Mouse (Mus musculus) heart, embryonic 14.5 days (tissue): Measurements from ENCODE around the gene Kri1. TPM values are rescaled to one million over a fixed set of nuclear protein-coding genes. Genes with fewer than 3 reads are reported as not detected.
A peak's percentile ranks its signal among the peaks of the same experiment; 100 is the strongest.

Source experiments
- ATAC-seq: fragments of 200-750 bp; cut with Nextera tagmentation; 2 replicates; pipeline ENCODE4 v1.8.0; 2017; ENCODE audit warnings: low read depth, moderate TSS enrichment; ENCODE audit not compliant: insufficient number of reproducible peaks, insufficient read depth, low FRiP score
- H3K27ac ChIP-seq, 2 experiments: fragments of 200-500 bp in 1 of 2; fragments of 300-500 bp in 1 of 2; sonication (generic) in 1 of 2; replicated peaks in 1 of 2; 2 replicates each; pipeline ENCODE4 v1.5.1; 2012 to 2014; ENCODE audit warnings: low read depth in 2 of 2, low read length in 2 of 2, control low read depth in 1 of 2, mild to moderate bottlenecking in 1 of 2, mixed read lengths in 1 of 2; ENCODE audit not compliant: control insufficient read depth in 1 of 2, insufficient read depth in 1 of 2
- H3K27me3 ChIP-seq: fragments of 300-500 bp; sonication (generic); 2 replicates; pipeline ENCODE4 v1.6.1; 2014; ENCODE audit warnings: mild to moderate bottlenecking, low read length, control low read depth; ENCODE audit not compliant: control insufficient read depth, insufficient read depth
- H3K36me3 ChIP-seq: fragments of 300-500 bp; sonication (generic); 2 replicates; pipeline ENCODE4 v1.6.1; 2014; ENCODE audit warnings: mild to moderate bottlenecking, control low read depth, low read length, mixed read lengths; ENCODE audit not compliant: control insufficient read depth, insufficient read depth
- H3K4me1 ChIP-seq, 2 experiments: fragments of 200-500 bp in 1 of 2; fragments of 300-500 bp in 1 of 2; sonication (generic) in 1 of 2; 2 replicates each; pipeline ENCODE4 v1.6.1; 2012 to 2014; ENCODE audit warnings: low read length in 2 of 2, control low read depth in 1 of 2, mixed read lengths in 1 of 2; ENCODE audit not compliant: control insufficient read depth in 2 of 2, insufficient read depth in 2 of 2
- H3K4me2 ChIP-seq: fragments of 300-500 bp; sonication (generic); 2 replicates; pipeline ENCODE4 v1.6.1; 2014; ENCODE audit warnings: mild to moderate bottlenecking, low read length
- H3K4me3 ChIP-seq, 2 experiments: fragments of 200-500 bp in 1 of 2; fragments of 300-500 bp in 1 of 2; sonication (generic) in 1 of 2; 2 replicates each; pipeline ENCODE4 v1.5.1; 2012 to 2014; ENCODE audit warnings: low read length in 2 of 2, mild to moderate bottlenecking in 2 of 2, control low read depth in 1 of 2, low read depth in 1 of 2, moderate library complexity in 1 of 2; ENCODE audit not compliant: control insufficient read depth in 1 of 2, insufficient read depth in 1 of 2
- H3K9ac ChIP-seq: fragments of 300-500 bp; sonication (generic); 2 replicates; pipeline ENCODE4 v1.6.1; 2014; ENCODE audit warnings: mild to moderate bottlenecking, low read length
- H3K9me3 ChIP-seq: fragments of 300-500 bp; sonication (generic); 2 replicates; pipeline ENCODE4 v1.6.1; 2016; ENCODE audit warnings: low read length, control low read depth; ENCODE audit not compliant: control insufficient read depth
- WGBS: fragments of 180-500 bp; shearing (Covaris S2); extraction: QIAGEN DNeasy Blood & Tissue Kit; methylation state at CpG from one replicate; pipeline ENCODE4 v1.1.7; 2014; 5-methylcytosine and 5-hydroxymethylcytosine counted together
- polyA plus RNA-seq: library from polyadenylated mRNA; unstranded; fragments of >200 nt; fragmentation: Nextera tagmentation; extraction: Ambion mirVana; gene quantifications from 2 replicates; pipeline ENCODE4 v1.2.1, GENCODE M21; 2014

Gene Kri1
- polyA plus RNA-seq, 1 experiment from 2014 or later: 12.6 TPM

- Histone ChIP-seq H3K27me3 (peaks cover 37% of the 10 kb centered on the region), H3K4me1 (peaks cover 9 to 25% of the 10 kb centered on the region in 2 experiments), H3K4me3 (no peak overlapping the region), H3K27ac (no peak overlapping the region), H3K9ac (no peak overlapping the region), H3K36me3 (peaks cover 7% of the 10 kb centered on the region), H3K4me2 (no peak overlapping the region), H3K9me3 (0 out of 2 replicates have a peak, but pooled peaks cover 2% of the 10 kb centered on the region)
- WGBS: 10% methylated on average over 11 of the region's 11 CpGs
- ATAC-seq: no peak
These were observed 46.4 kb downstream of the Kri1 start for GRCm38 (mm10) chr9:21241343-21241742.

GRCm38 (mm10) chr9:21239465-21239848, 48.3 kb downstream of the Kri1 start:
- Histone ChIP-seq H3K4me2 (peak overlapping the region; percentile 83), H3K36me3 (peaks cover 24% of the 10 kb centered on the region), H3K4me1 (peaks cover 9 to 22% of the 10 kb centered on the region in 2 experiments), H3K27me3 (peaks cover 18% of the 10 kb centered on the region), H3K27ac (peak overlapping the region in 1 of 2 experiments; percentile 96; a peak in 3 of 4 replicates), H3K9ac (peak overlapping the region; percentile 98), H3K4me3 (peak overlapping the region; percentile 71 to 85), H3K9me3 (0 out of 2 replicates have a peak, but pooled peaks cover 2% of the 10 kb centered on the region)
- WGBS: 37% methylated on average over 4 of the region's 4 CpGs
- no peak for ATAC-seq

DNA sequence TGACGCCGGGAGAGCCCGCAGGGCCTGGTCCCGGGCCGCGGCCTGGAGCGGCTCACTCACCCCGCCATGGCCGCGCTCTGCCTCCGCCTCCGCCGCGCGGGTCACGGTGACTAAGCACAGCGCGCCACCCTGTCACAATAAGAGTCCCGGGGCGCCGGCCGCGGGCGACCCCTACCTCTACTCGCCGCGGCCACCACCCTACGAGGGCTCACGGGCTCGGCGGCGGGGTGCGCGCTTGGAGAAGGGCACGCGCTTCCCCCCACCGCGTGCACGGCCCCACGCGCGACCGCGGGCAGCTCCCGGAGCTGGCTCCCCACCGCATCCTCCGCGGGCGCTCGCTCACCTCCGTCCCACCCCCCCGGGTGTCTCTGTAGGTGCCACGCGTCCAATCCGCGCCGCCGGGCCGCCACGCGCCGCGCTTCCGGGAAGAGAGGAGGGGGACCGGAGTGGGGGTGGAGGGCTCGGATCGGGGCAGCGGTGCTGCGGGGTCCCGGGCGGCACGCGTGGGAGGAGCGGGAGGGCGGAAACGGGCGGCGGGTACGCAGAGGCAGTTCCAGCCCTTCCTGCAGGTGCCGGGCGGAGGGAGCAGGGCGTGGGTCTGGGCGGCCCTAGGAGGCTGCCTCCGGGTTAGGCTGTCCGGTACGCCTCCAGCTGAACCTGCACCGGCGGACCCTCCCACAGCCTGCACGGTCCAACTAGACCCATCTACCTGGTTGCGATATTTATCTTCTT, 48.9 kb downstream of the Kri1 start, which contains the start of gene Keap1:
TSS of gene Keap1 (minus strand) at position 629 of the 732 bp plus-strand sequence.
- Histone ChIP-seq H3K27ac (peak within 1 kb of the TSS; percentile 96), H3K4me2 (peak within 1 kb of the TSS; percentile 83), H3K27me3 (peaks cover 12% of the 10 kb centered on the region), H3K9me3 (0 out of 2 replicates have a peak, but pooled peaks cover 2% of the 10 kb centered on the region), H3K4me1 (peaks cover 9 to 17% of the 10 kb centered on the region in 2 experiments), H3K4me3 (peak within 1 kb of the TSS; percentile 71 to 85), H3K9ac (peak within 1 kb of the TSS; percentile 98), H3K36me3 (peaks cover 30% of the 10 kb centered on the region)
- peak; percentile 82 for ATAC-seq
- under 1% methylated on average over 76 of the region's 90 CpGs for WGBS

DNA sequence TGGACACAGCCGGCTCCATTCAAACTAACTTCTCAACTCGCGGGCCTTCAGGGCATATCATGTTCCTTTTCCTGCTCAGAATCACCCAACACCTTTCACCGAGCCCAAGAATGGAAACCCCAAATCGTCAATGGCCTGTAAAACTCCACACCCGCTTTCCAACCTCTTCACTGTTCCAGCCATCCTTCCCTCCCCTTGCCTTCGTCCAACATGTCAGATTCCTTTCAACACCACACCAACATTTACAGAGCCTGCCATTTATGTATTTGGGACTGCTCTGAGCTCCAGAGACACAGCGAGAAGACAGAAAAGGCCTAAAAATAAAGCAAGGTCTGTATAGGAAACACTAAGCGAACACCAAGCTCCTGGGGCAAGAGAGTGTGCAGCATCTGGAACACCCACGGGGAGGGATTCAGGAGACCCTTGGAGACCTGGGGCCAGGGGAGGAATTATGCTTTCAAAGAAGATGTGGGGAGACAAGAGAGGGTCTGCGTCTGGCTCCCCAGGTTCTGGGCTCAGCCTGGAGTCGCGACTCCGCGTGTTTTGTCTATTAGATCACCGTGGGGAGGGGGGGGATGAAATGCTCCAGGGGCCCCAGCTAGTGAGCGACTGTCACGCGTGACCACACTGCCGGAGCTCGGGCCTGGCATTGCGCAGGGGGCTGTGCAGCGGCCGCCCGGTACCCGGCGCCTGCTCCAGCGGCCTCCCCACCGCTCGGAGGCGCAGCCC, 49.6 kb downstream of the Kri1 start:
- H3K4me1 ChIP-seq: peaks cover 9 to 16% of the 10 kb centered on the region in 2 experiments
- peaks cover 37% of the 10 kb centered on the region for H3K36me3 ChIP-seq
- WGBS: under 1% methylated on average over 31 of the region's 31 CpGs
- peak overlapping the region; percentile 96 for H3K27ac ChIP-seq
- ATAC-seq: peak; percentile 11; the same call in 1 of the 2 replicates
- H3K4me3 ChIP-seq: peak overlapping the region; percentile 71 to 85
- peak overlapping the region; percentile 83 for H3K4me2 ChIP-seq
- peak overlapping the region; percentile 98 for H3K9ac ChIP-seq
- 0 out of 2 replicates have a peak, but pooled peaks cover 2% of the 10 kb centered on the region for H3K9me3 ChIP-seq
- H3K27me3 ChIP-seq: peaks cover 5% of the 10 kb centered on the region

DNA sequence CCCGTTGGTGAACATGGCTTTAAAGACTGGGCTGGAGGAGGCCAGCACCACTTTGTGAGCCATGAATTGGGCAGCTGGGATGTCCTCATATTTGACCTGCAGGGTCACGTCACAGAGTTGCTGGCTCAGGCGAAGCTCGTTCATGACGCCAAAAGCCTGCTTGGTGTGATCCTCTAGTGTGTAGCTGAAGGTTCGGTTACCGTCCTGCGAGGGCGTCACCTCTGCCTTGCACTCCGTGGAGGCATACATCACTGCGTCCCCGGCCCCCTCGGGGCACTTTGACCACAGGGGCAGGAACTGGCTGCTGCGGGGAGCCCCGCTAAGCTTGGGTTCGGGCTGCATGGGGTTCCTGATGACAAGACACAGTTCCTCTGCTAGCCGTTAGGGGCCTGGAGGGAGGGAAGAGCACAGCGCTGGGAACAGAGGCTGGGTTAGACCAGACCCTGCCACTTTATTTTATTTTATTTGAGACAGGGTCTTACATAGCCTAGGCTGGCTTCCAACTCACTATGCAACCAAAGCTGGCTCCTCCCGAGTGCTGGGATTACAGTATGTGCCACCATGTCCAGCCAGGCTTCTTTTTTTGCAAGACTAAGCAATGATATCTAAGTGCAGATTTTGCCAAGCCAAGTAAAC, 50.3 kb downstream of the Kri1 start:
- 11% methylated on average over 19 of the region's 19 CpGs for WGBS
- no peak for ATAC-seq
- peak overlapping the region; percentile 83 for H3K4me2 ChIP-seq

GRCm38 (mm10) chr9:21236991-21237367, 50.8 kb downstream of the Kri1 start:
- H3K9me3 ChIP-seq: no peaks in the 10 kb centered on the region
- peak overlapping the region; percentile 96 for H3K27ac ChIP-seq
- peak overlapping the region; percentile 98 for H3K9ac ChIP-seq
- peaks cover 49% of the 10 kb centered on the region for H3K36me3 ChIP-seq
- H3K4me2 ChIP-seq: peak overlapping the region; percentile 83
- 83% methylated on average over 25 of the region's 25 CpGs for WGBS
- no peak for ATAC-seq
- peaks cover 9 to 16% of the 10 kb centered on the region in 2 experiments for H3K4me1 ChIP-seq
- no peaks in the 10 kb centered on the region for H3K27me3 ChIP-seq
- H3K4me3 ChIP-seq: peak overlapping the region; percentile 71 to 85; a peak in 2 of 4 replicates

More for the DNA sequence above, 50.3 kb downstream of the Kri1 start:
- Histone ChIP-seq H3K9me3 (no peaks in the 10 kb centered on the region), H3K4me3 (peak overlapping the region; percentile 71 to 85), H3K27ac (peak overlapping the region; percentile 96), H3K4me1 (peaks cover 9 to 16% of the 10 kb centered on the region in 2 experiments), H3K36me3 (peaks cover 44% of the 10 kb centered on the region), H3K27me3 (no peaks in the 10 kb centered on the region), H3K9ac (peak overlapping the region; percentile 98)

- H3K4me2 ChIP-seq: no peak overlapping the region
- no peak overlapping the region for H3K9ac ChIP-seq
- no peak for ATAC-seq
- peaks cover 9 to 16% of the 10 kb centered on the region in 2 experiments for H3K4me1 ChIP-seq
- H3K27ac ChIP-seq: no peak overlapping the region
- no peaks in the 10 kb centered on the region for H3K27me3 ChIP-seq
- no peaks in the 10 kb centered on the region for H3K9me3 ChIP-seq
- H3K4me3 ChIP-seq: no peak overlapping the region
- 74% methylated on average over 4 of the region's 4 CpGs for WGBS
- peaks cover 66% of the 10 kb centered on the region for H3K36me3 ChIP-seq
These were observed 52.4 kb downstream of the Kri1 start for GRCm38 (mm10) chr9:21235341-21235740.
